Mouse (Mus musculus) midbrain, embryonic 12.5 days (tissue): ENCODE data around the gene Mlxip. TPM values are rescaled to one million over a fixed set of nuclear protein-coding genes. Genes with fewer than 3 reads are reported as not detected.

Source experiments
- ATAC-seq: fragments of 200-750 bp; cut with Nextera tagmentation; 2 replicates; pipeline ENCODE4 v1.8.0; 2017; ENCODE audit warnings: low read depth, moderate TSS enrichment, moderate library complexity; ENCODE audit not compliant: low FRiP score
- H3K27ac ChIP-seq: fragments of 300-500 bp; sonication (generic); replicated peaks from 2 replicates; pipeline ENCODE4 v1.5.1; 2016; ENCODE audit warnings: mild to moderate bottlenecking
- H3K27me3 ChIP-seq: fragments of 300-500 bp; sonication (generic); 2 replicates; pipeline ENCODE4 v1.6.1; 2016; ENCODE audit warnings: mild to moderate bottlenecking
- H3K36me3 ChIP-seq: fragments of 300-500 bp; sonication (generic); 2 replicates; pipeline ENCODE4 v1.6.1; 2016
- H3K4me1 ChIP-seq: fragments of 300-500 bp; sonication (generic); 2 replicates; pipeline ENCODE4 v1.6.1; 2016
- H3K4me2 ChIP-seq: fragments of 300-500 bp; sonication (generic); replicated peaks from 2 replicates; pipeline ENCODE4 v1.6.1; 2016; ENCODE audit warnings: mild to moderate bottlenecking, moderate library complexity
- H3K4me3 ChIP-seq: fragments of 300-500 bp; sonication (generic); 2 replicates; pipeline ENCODE4 v1.5.1; 2016; ENCODE audit warnings: mild to moderate bottlenecking
- H3K9ac ChIP-seq: fragments of 300-500 bp; sonication (generic); replicated peaks from 2 replicates; pipeline ENCODE4 v1.6.1; 2016; ENCODE audit warnings: mild to moderate bottlenecking, moderate library complexity
- H3K9me3 ChIP-seq: fragments of 300-500 bp; sonication (generic); 2 replicates; pipeline ENCODE4 v1.6.1; 2016; ENCODE audit warnings: mild to moderate bottlenecking
- WGBS: fragments of 180-500 bp; shearing (Covaris S2); methylation state at CpG from one replicate; pipeline ENCODE4 v1.1.7; 2016; 5-methylcytosine and 5-hydroxymethylcytosine counted together
- polyA plus RNA-seq: library from polyadenylated mRNA; unstranded; fragments of >200 nt; fragmentation: Nextera tagmentation; extraction: Ambion mirVana; gene quantifications from 2 replicates; pipeline ENCODE4 v1.2.1, GENCODE M21; 2016

The Mlxip gene
- polyA plus RNA-seq, 1 experiment from 2014 or later: 16.8 TPM

DNA sequence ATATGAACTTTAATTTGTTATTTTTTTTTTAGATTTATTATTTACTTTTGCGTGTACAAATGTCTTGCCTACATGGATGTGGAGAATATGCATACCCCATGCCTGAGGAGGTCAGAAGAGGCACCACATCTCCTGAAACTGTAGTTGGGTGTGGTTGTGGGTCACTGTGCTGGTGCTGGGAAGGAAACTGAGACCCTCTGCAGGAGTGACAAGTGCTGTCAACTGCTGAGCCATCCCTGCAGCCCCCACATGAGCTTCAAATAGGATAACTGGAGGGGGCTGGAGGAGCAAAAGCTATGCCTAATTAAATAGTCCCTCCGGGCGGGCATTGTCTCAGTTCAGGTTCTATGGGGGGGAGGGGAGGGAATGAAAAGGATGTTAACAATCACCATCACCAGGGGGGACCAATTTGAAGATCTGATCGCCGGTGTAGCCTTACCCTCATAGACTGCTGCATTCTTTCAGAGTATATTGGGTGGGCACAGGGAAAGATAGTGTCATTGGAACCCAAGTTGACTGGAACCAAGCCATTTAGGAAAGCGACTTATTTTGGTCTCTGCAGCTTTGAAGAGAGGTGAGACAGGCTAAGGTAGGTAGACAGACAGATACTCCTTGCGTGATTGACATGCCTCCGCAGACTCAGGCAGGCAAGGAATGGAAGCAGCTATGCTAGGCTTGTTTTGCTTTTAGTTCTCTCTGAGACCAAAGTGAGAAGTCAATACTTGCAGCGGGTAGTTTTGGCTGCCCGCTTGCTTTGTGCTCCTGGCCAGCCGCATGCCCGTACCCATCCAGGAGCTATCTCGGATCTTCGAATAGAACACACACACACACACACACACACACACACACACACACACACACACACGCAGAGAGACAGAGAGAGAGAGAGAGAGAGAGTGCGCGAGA is 3.8 kb upstream of the Mlxip start:
- peak overlapping the region; percentile 43 for H3K9ac ChIP-seq
- no peak for ATAC-seq

DNA sequence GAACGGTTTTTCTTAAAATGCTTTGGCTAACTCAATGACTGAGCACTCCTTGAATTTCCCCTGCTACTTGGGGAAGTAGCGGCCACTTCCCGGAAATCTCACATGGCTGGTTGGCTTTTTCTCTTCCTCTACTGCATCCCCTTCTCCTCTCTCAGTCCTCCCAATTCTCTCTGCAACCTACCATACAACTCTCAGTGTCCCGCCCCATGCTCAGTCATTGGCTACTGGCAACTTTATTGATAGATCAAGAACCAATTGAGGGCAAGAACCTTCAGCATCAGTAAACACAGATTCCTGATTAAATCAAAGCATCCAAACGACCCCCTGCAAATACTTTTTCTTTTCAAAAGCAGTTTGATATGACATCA is 3.2 kb upstream of the Mlxip start:
- Histone ChIP-seq H3K9me3 (no peaks in the 10 kb centered on the region), H3K27ac (0 out of 2 replicates have a peak overlapping the region, but pooled peaks have one; percentile 25), H3K4me2 (peak overlapping the region; percentile 66), H3K4me1 (peaks cover 33% of the 10 kb centered on the region), H3K27me3 (no peaks in the 10 kb centered on the region), H3K4me3 (peak overlapping the region; percentile 40), H3K9ac (peak overlapping the region; percentile 43), H3K36me3 (no peaks in the 10 kb centered on the region)
- WGBS: 3% methylated on average over 5 of the region's 5 CpGs
- no peak for ATAC-seq

More for the DNA sequence above, 3.8 kb upstream of the Mlxip start:
- 3% methylated on average over 17 of the region's 17 CpGs for WGBS
- Histone ChIP-seq H3K27me3 (no peaks in the 10 kb centered on the region), H3K27ac (0 out of 2 replicates have a peak overlapping the region, but pooled peaks have one; percentile 25), H3K4me2 (peak overlapping the region; percentile 66), H3K9me3 (no peaks in the 10 kb centered on the region), H3K4me1 (peaks cover 26% of the 10 kb centered on the region), H3K36me3 (no peaks in the 10 kb centered on the region), H3K4me3 (peak overlapping the region; percentile 40)

GRCm38 (mm10) chr5:123393786-123394302 is 754 bp upstream of the Mlxip start:
- no peak for ATAC-seq
- Histone ChIP-seq H3K9me3 (no peaks in the 10 kb centered on the region), H3K27ac (peak overlapping the region; percentile 86), H3K4me1 (peaks cover 49% of the 10 kb centered on the region), H3K4me3 (peak overlapping the region; percentile 71), H3K27me3 (no peaks in the 10 kb centered on the region), H3K36me3 (no peaks in the 10 kb centered on the region), H3K4me2 (peak overlapping the region; percentile 89), H3K9ac (peak overlapping the region; percentile 43; the same call in 1 of the 2 replicates)
- 28% methylated on average over 5 of the region's 5 CpGs for WGBS

GRCm38 (mm10) chr5:123394957-123395881 is 621 bp downstream of the Mlxip start:
- Histone ChIP-seq H3K36me3 (no peaks in the 10 kb centered on the region), H3K9me3 (no peaks in the 10 kb centered on the region), H3K27ac (peak overlapping the region; percentile 72), H3K4me3 (peak overlapping the region; percentile 71), H3K4me2 (peak overlapping the region; percentile 89), H3K27me3 (no peaks in the 10 kb centered on the region), H3K4me1 (peaks cover 46% of the 10 kb centered on the region), H3K9ac (peak overlapping the region; percentile 91)
- peak; percentile 54; the same call in 1 of the 2 replicates for ATAC-seq
- WGBS: under 1% methylated on average over 65 of the region's 65 CpGs

DNA sequence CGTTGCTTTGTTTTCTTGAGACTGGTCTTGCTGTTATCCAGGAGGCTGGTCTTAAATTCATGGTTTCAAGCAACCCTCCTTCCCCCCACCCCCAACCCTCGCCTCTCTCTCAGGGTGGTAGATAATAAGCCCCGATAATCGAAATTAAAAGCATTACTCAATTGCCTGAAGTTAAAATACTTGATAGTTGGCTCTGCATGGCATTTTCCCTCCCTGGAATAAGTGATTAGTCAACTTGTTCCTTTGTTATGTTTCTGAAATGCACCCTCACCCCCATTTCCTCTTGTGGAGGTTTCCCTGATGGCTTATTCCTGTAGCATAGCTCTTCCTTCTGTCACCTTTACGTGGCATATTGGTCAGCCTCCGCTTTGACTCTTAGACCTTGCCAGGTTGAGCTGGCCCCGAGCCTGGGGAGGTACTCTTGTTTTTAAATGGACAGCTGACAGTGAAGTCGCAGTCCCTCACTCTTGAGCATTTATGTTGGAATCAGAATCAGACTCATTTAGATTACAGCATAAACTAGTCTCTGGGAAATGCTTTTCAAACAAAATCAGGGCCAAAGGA is 2.4 kb downstream of the Mlxip start:
- WGBS: 72% methylated on average over 8 of the region's 8 CpGs
- Histone ChIP-seq H3K4me2 (peak overlapping the region; percentile 89), H3K36me3 (no peaks in the 10 kb centered on the region), H3K27ac (no peak overlapping the region), H3K9ac (peak overlapping the region; percentile 91), H3K4me3 (peak overlapping the region; percentile 71), H3K4me1 (peaks cover 35% of the 10 kb centered on the region), H3K9me3 (no peaks in the 10 kb centered on the region), H3K27me3 (no peaks in the 10 kb centered on the region)
- ATAC-seq: no peak

DNA sequence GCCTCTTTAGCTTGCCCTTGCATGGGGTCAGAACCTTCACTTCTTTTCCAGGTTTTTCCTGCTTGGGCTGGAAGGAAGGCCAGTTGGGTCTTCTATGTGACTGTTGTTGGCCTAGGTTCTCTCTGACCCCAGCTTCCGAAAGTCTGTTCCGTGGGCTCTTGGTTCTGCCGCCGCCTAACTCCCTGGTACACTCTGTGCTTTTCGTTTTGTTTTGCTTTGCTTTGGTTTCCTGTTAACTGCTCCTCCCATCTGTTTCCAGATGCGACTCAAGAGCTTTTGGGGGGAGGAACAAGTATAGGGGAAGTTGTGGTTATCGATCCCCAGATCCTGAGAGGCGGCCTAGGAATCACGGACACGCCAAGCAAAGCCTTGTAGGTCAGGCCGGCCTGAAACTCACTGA is 3.2 kb downstream of the Mlxip start:
- Histone ChIP-seq H3K27me3 (no peaks in the 10 kb centered on the region), H3K4me2 (peak overlapping the region; percentile 89), H3K4me1 (peaks cover 35% of the 10 kb centered on the region), H3K27ac (no peak overlapping the region), H3K9ac (0 out of 2 replicates have a peak overlapping the region, but pooled peaks have one; percentile 28), H3K4me3 (no peak overlapping the region), H3K9me3 (no peaks in the 10 kb centered on the region), H3K36me3 (no peaks in the 10 kb centered on the region)
- no peak for ATAC-seq
- 86% methylated on average over 11 of the region's 11 CpGs for WGBS

GRCm38 (mm10) chr5:123398856-123399498 is 4.4 kb downstream of the Mlxip start:
- no peak overlapping the region for H3K27ac ChIP-seq
- no peaks in the 10 kb centered on the region for H3K9me3 ChIP-seq
- ATAC-seq: no peak
- H3K4me2 ChIP-seq: no peak overlapping the region
- H3K9ac ChIP-seq: no peak overlapping the region
- WGBS: 91% methylated on average over 4 of the region's 4 CpGs
- no peaks in the 10 kb centered on the region for H3K27me3 ChIP-seq
- no peaks in the 10 kb centered on the region for H3K36me3 ChIP-seq
- H3K4me3 ChIP-seq: no peak overlapping the region
- peaks cover 31% of the 10 kb centered on the region for H3K4me1 ChIP-seq

- no peaks in the 10 kb centered on the region for H3K27me3 ChIP-seq
- no peak for ATAC-seq
- no peak overlapping the region for H3K9ac ChIP-seq
- no peak overlapping the region for H3K4me2 ChIP-seq
- WGBS: 94% methylated on average over 3 of the region's 3 CpGs
- H3K27ac ChIP-seq: no peak overlapping the region
- no peaks in the 10 kb centered on the region; the same call in 1 of the 2 replicates for H3K4me1 ChIP-seq
- no peaks in the 10 kb centered on the region for H3K36me3 ChIP-seq
- H3K4me3 ChIP-seq: no peak overlapping the region
- no peaks in the 10 kb centered on the region for H3K9me3 ChIP-seq
Observed at GRCm38 (mm10) chr5:123404480-123404879, 9.9 kb downstream of the Mlxip start.

- H3K27me3 ChIP-seq: no peaks in the 10 kb centered on the region
- peaks cover 9% of the 10 kb centered on the region for H3K36me3 ChIP-seq
- H3K27ac ChIP-seq: no peak overlapping the region
- H3K9ac ChIP-seq: no peak overlapping the region
- H3K4me1 ChIP-seq: no peaks in the 10 kb centered on the region; the same call in 1 of the 2 replicates
- H3K9me3 ChIP-seq: no peaks in the 10 kb centered on the region
- 54% methylated on average over 2 of the region's 2 CpGs for WGBS
- H3K4me3 ChIP-seq: no peak overlapping the region
- ATAC-seq: no peak
- H3K4me2 ChIP-seq: no peak overlapping the region
Observed at GRCm38 (mm10) chr5:123406952-123407351, 12.4 kb downstream of the Mlxip start.

GRCm38 (mm10) chr5:123408176-123408575 is 13.6 kb downstream of the Mlxip start:
- H3K9ac ChIP-seq: no peak overlapping the region
- no peak for ATAC-seq
- H3K4me2 ChIP-seq: no peak overlapping the region
- H3K4me3 ChIP-seq: no peak overlapping the region
- no peaks in the 10 kb centered on the region for H3K27me3 ChIP-seq
- H3K4me1 ChIP-seq: no peaks in the 10 kb centered on the region; the same call in 1 of the 2 replicates
- H3K27ac ChIP-seq: no peak overlapping the region
- 59% methylated on average over 3 of the region's 3 CpGs for WGBS
- H3K9me3 ChIP-seq: no peaks in the 10 kb centered on the region
- peaks cover 9% of the 10 kb centered on the region for H3K36me3 ChIP-seq

DNA sequence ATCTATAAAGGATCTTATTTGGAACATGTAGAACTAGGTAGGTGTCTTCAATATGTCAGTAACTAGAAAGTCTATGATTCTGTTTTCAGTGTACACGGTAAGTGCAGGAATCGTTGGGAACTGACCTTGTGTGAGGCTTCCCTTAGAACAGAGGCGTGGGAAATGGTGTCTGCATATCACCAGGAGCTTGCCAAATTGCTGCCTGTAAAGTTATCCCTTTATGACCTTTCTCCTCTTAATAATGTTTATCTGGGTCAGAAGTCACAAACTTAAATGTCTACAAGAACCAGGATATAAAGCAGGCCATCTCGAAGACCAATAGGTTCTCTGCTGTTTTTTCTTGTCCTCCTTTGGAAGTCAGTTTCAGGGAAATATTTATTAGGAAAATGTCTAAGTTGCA is 17.6 kb downstream of the Mlxip start:
- Histone ChIP-seq H3K4me1 (peaks cover 17% of the 10 kb centered on the region), H3K4me3 (no peak overlapping the region), H3K9ac (no peak overlapping the region), H3K4me2 (no peak overlapping the region), H3K27me3 (0 out of 2 replicates have a peak, but pooled peaks cover 3% of the 10 kb centered on the region), H3K27ac (no peak overlapping the region), H3K36me3 (peaks cover 9% of the 10 kb centered on the region), H3K9me3 (no peaks in the 10 kb centered on the region)
- WGBS: 95% methylated on average over 4 of the region's 4 CpGs
- no peak for ATAC-seq
